Mouse (Mus musculus): ENCODE measurements around the gene Dmc1.

Gene Dmc1

DNA sequence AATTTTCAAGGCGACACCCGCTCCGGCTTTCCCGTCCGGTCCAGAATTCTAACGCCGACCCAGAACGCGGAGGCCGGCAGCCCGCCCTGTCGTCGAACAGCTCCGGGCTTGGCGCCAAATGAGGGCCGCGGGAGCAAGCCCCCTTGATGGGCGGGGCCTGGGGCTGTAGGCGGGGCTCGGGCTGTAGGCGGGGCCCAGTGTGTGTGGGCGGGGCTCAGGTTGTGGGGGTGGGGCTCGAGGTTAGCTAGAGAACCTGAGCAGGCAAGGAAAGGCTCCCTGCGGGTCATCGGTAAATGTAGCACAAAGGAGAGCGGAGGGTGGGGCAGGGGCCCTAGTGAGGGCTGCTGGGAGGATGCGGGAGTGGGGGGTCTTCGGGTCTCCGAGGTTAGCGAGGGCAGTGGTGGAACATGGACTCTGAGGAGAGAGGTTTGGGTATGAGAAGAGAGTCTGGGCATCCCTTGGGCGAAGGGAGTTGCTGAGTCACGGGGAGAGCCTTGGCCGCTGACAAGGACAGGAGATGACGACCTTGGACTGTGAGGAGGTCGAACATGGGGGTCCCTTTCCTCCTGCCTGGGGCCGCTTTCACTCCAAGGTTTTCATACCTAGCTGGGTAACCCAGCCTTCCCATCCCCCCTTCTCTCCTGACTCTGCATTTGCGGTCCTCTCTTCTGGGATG, at the start of gene Dmc1:
Dmc1 (minus strand) TSS at position 120 of the 676 bp plus-strand sequence.
- ATAC-seq (ENCODE audit: insufficient number of reproducible peaks, low FRiP score, low TSS enrichment): no peak

DNA sequence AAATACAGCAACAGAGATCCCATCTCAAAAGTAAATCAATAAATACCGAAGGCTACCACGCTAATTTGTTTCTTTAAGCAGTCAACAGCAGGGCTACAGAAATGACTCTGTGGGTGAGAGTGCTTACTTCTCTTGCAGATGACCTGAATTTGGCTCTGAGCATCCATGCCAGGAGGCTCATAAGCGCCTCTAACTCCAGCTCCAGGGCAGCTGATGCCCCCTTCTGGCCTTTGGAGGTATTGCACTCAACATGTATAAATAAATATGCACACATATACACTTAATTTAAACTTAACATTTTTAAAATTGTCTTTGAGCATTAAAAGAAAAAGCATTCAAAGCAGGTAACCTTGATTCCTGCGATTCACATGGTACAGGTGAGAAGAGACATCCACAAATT, 46.6 kb upstream of the Dmc1 start:
- ATAC-seq (ENCODE audit: insufficient number of reproducible peaks, low FRiP score, low TSS enrichment): no peak

DNA sequence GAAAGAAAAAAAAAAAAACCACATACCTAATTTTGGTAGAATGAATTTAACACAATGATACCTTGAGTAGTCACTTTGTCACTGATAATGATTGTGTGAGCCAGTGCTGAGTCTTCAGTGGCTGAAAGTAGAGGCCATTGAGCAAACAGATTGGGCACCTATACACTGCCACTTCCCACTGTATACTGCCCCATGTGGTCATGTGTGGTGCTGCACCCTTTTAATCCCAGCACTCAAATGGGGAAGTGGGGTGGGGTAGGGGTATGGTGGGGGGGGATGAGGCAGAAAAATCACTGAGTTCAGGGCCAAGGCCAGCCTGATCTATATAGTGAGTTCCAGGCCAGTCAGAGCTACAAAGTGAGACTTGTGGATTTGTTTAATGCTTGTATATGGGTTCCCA, 45.7 kb upstream of the Dmc1 start:
- no peak for ATAC-seq (ENCODE audit: insufficient number of reproducible peaks, low FRiP score, low TSS enrichment)

DNA sequence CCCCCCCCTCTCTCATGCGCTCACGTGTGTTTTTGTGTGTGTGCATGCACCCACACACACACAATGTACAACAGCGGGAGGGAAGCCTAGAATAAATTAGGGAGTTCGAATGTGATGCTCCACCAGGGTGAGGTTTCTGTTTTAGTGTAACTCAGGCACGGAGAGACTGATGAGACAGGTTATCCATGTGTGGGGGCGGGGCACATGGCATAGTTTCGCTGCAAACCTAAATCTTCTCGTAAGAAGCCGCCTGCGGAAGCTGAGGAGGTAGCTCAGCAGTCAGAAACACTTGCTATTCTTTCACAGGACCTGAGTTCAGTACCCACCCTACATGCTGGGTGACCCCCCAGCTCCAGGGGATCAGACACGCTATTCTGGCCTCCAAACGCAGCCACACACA, 43.2 kb upstream of the Dmc1 start:
- no peak for ATAC-seq (ENCODE audit: insufficient number of reproducible peaks, low FRiP score, low TSS enrichment)

DNA sequence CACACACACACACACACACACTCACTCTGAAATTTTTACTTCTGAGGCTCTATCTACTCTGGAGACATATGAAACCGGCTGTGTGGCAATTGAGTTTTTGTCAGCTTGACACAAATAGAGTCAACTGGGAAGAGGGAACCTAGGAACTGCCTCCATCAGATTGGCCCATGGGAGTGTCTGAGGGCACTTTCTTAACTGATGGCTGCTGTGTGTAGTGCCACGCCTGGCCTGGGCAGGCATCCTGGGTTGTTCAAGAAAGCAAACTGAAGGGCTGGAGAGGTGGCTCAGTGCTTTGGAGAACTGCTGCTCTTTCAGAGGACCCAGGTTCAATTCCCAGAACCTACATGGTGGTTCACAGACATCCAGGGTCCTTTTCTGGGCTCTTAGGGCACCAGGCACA, 40.6 kb upstream of the Dmc1 start:
- no peak for ATAC-seq (ENCODE audit: insufficient number of reproducible peaks, low FRiP score, low TSS enrichment)

DNA sequence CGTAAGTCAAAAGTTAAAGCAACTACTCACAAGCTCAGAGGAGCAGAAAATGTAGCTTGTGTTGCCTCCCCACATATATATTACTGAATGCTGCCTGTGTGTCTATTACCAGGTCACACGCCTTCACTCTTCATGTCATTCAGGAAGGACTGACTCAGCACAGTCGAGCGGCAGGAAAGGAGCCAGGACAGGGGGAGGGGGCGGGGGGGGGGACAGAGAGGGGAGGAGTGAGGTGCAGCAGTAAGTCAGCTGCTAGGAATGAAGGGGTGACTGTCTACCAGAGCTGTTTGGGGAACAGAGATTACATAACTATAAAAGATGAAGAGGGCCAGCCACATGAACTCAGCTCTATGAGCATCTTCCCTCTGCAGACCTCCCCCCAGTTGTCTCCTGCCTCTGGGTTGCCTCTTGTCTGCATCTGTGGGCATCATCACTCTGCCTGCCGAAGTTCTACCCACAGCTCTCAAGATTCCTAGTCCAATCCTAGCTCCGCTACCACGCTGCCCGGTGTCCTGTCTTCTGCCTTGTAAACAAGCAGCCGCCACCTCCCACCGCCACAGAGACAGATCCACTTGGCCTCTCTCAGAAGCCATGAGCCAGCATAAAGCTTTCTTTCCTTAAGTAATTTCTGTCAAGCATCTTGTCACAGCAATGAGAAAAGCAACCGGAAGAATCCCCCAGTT, 36.4 kb upstream of the Dmc1 start:
- no peak for ATAC-seq (ENCODE audit: insufficient number of reproducible peaks, low FRiP score, low TSS enrichment)

DNA sequence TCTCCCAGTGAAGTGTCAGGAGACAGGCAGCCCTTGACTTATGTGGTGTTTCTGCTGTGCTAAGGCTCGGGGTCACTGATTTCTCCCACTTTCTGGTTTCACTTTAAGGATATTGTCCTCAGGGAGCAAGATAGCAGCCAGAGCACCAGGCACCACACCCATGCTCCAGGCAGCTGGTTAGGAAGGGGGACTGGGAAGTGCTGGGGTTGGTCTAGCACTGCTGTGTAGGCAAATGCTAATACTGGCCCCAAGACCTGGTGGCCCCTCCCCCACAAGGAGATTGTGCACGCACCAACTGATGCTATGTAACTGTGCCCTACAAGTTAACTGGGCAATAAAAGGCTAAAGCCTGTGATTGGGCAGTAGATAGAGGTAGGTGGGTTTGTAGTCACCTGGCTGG, 25.6 kb upstream of the Dmc1 start:
- ATAC-seq (ENCODE audit: insufficient number of reproducible peaks, low FRiP score, low TSS enrichment): no peak

DNA sequence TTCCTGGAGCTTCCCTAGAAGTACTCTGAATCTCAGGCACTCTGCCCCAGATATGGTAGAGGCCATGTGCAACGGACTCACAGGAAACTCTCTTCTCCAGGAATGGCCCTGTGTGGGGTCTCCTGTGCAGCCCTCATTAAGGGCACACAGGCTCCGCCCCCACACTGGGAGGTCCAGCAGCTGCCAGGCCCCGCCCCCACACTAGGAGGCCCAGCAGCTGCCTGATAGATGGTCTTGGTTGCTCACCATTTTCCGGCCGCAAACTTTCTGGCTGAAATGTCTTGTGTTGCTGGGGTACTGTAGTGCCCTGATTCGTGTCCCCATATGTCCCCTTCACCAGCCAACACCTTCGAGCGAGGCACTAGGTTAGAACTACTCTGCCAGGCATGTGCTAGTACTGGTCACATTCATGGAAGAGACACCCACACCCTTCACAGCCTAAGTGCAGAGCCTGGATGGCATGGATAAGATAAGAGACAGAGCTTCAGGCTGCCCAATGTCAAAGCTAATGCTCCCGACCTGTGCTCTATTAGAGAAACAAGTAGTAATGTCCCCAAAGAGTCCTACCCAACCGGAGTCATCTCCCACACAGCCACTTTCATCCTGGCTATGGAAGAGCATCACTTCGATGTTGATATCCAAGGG, 15.0 kb upstream of the Dmc1 start:
- ATAC-seq (ENCODE audit: insufficient number of reproducible peaks, low FRiP score, low TSS enrichment): no peak

DNA sequence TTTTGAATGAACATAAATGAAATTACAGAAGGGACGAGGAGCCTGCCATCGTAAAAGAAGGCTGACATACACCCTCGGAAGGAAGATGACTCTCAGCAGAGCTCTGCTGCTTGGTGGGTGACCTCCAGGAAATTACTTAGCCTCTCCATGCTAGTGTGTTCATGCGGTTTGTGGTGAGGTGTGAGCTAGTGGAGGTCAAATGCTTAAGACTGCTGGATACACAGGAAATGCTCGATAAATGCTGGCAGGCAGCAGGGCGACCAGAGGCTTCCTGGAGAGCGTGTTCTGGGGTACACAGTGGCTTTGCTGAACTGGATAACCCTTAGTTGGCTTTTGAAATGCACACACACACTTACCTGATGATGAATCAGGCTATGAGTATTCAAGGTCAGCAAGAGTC, 13.5 kb upstream of the Dmc1 start:
- no peak for ATAC-seq (ENCODE audit: insufficient number of reproducible peaks, low FRiP score, low TSS enrichment)

DNA sequence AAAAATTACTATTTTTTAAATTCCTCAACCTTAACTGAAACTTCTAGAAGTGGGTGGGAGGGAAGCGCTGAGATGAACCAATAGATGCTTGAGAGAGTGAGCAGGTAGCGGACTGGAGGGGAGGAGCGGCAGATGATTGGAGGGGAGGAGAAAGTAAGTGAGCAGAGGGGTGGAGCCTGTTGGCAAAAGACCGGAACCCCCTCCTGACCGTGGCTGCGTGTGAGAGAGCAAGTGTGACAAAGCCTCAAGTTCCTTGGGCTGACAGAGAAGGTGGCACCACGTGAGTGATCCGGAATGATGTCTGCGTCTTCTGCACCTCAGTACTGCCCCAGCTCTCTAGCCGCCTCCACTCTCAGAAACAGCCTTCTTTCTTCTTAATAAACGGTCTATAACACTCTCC, 12.2 kb upstream of the Dmc1 start:
- no peak for ATAC-seq (ENCODE audit: insufficient number of reproducible peaks, low FRiP score, low TSS enrichment)

DNA sequence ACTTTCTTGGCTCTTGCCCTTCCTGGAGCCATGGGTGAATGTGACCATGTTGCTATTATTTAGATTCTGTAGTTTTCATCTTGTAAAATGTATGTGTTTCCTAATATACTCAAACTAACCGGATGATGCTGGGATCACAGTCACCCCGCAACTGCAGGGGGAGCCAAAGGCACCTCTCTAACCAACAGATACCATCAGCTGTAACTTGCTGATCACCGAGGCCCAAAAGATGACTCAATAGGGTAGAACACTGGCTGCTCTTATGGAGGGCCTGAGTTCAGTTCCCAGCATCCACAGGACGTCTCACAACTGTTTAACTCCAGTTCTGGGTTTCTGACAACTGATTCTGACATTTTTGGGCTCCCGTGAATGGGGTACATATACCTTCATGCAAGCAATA, 11.8 kb upstream of the Dmc1 start:
- no peak for ATAC-seq (ENCODE audit: insufficient number of reproducible peaks, low FRiP score, low TSS enrichment)

DNA sequence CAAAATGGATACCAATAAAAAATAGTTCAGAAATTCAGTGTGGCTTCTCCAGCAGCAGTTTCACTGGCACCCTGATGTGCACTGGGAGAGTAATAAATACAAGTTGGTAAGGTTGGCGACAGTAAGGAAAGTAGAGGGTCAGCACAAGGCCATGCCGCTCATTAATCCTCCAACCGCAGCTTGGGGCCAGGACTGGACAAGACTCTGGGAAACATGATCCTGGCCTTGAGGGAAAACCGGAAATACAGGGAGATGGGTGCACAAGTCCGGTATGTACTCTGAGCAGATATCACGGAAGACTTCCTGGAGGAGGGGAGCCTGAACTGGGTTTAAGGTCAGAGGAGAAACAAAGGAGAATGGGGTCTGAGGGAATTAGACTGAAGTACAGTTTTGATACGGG, 10.6 kb upstream of the Dmc1 start:
- no peak for ATAC-seq (ENCODE audit: insufficient number of reproducible peaks, low FRiP score, low TSS enrichment)

DNA sequence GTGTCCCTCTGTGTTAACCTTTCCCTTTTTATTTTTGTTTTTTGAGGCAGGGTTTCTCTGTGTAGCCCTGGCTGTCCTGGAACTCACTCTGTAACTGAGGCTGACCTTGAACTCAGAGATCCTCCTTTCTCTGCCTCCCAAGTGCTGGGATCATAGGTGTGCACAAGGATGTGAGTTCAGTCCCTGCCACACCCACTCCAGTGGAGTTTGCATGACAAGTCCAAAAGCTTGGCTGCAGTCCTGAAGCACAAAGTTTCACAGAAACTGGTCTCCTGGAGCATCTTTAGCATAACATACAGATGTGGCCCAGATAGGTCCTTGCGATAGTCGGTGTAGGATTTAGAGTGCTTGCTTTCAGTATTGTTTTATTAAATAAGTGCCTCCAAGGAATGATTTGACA, 4.3 kb upstream of the Dmc1 start:
- ATAC-seq (ENCODE audit: insufficient number of reproducible peaks, low FRiP score, low TSS enrichment): no peak

DNA sequence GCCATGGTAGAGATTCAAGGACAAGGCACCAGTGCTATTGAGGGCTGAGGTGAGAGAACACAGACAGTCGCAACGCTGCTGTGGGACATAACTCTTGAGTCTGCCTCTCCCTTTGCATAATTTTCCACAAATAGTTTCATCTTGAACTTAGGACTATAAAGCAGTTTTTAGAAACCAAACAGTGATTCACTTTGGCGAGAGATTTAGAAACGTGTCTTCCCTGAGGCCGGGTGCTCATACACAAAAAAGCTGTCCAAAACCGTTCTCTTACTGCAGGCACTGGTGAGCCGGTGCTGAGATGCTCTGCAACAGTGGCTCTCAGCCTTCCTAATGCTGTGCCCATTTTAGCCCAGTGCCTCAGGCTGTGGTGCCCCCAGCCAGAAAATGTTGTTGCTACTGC, 3.3 kb upstream of the Dmc1 start:
- ATAC-seq (ENCODE audit: insufficient number of reproducible peaks, low FRiP score, low TSS enrichment): no peak

DNA sequence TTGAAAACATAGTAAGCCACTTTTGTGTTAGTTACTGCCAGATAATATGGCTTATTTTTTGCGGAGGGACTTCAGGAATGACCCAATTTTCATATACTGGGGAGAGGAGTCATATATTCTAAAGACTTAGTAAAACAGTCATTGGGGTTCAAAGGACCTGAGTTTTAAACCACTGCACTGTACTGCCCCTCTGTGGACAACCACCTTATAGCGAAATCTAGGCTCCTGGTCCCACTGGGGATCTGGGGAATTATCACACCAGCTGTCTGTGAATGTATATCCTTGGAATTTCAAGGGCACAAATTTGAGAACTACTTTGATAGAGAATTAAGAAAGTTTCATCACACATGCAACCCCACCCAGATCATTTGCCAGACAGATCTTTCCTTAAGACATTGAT, 2.8 kb upstream of the Dmc1 start:
- no peak for ATAC-seq (ENCODE audit: insufficient number of reproducible peaks, low FRiP score, low TSS enrichment)

DNA sequence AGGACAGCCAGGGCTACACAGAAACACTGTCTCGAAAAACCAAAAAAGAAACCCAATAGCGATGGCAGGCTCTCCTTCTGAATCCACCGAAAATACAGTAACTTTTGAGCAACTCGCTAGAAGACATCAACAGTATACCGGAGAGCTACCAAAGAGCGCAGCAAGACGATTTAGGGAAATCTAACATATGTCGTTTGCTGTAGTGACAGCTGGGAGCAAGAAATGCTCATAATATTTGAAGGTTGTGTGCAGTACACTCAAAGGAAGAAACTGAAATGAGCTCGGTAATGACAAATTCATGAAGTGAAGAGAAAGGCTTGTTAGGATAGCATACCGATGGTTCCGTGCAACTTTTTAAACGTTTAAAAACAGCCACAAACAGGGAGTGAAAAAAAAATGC, 1.3 kb upstream of the Dmc1 start:
- no peak for ATAC-seq (ENCODE audit: insufficient number of reproducible peaks, low FRiP score, low TSS enrichment)

DNA sequence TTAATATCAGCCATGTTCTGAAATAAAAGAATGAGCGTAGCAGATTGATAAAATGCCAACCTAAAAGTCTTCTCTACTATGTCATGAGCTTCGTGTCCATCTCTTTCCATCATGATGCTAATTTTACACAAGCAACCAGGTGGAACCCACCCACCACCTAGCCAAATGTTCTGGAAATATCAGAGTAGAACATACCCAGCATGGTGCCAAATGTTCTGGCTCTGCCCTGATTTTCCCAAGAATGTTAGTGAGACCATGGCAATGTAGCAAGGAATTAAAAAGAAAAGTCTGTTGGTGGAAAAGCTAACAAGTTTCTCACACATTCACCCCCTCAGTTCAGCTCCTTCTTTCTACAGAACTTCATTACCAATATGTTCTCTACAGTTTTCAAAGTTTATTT, 4.7 kb downstream of the Dmc1 start:
- ATAC-seq (ENCODE audit: insufficient number of reproducible peaks, low FRiP score, low TSS enrichment): no peak

DNA sequence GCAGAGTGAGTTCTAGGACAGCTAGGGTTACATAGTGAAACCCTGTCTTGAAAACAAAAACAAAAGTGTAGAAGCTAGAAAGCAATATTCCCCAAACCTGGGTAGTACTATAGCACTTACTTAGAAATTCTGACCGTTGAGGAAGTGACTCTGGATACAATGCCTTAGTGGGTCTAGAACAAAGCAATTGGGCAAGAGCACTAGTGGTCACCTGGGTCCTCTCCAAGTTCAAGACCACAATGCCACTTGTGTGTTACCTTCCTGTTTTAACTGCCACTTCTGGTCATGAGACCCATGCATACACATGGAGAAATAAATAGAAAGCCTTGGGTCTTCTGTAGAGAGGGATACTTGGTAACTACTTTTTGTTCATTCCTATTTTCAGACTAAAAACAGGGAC, 6.2 kb downstream of the Dmc1 start:
- no peak for ATAC-seq (ENCODE audit: insufficient number of reproducible peaks, low FRiP score, low TSS enrichment)

DNA sequence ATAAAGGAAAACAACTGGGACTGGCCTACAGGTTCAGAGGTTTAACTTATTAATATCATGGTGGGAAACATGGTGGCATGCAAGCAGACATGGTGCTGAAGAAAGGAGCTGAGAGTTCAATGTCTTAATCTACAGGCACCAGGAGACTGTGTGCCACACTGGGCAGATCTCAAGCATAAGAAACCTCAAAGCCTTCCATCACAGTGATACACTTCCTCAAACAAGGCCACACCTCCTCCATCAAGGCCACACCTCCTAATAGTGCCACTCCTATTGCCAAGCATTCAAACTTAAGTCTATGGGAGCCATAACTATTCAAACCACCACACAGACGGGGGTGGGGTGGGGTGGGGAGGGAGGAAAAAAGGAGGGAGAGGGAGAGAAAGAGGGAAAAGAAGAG, 23.3 kb downstream of the Dmc1 start:
- ATAC-seq (ENCODE audit: insufficient number of reproducible peaks, low FRiP score, low TSS enrichment): no peak

DNA sequence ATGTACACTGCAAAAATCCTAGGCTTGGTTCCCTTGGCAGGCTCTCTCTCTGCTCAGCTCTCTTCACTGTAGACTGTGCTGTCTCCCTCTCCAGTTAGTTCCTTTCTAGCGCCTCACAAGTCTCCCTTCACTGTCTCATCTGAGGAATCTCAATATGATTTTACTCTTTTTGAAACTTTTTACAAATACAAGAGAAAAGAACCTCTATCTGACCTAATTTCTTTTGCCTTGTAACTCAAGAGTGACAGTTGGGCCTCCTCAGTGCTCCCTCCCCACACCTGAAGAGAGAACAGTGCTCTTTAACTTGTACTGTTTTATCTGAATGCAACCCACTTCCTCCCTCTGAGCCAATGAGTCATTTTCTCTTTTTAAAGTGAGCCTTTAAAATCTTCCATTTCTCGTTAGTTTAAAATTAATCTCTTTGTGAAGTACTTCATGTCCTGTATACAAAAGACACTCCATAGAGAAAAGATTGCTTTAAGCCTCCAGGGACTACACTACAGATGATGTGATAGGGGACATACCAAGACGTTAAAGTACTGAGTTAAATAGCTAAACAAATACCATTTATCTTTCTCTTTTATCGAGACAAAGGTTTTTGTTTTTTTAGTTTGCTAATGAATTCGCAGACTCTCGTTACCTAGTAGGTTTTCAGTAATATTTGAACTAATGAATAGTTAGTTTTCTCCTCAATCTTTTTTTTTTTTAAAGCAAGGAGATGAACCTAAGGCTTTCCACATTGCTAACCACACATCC, 27.1 kb downstream of the Dmc1 start:
- ATAC-seq (ENCODE audit: insufficient number of reproducible peaks, low FRiP score, low TSS enrichment): no peak

DNA sequence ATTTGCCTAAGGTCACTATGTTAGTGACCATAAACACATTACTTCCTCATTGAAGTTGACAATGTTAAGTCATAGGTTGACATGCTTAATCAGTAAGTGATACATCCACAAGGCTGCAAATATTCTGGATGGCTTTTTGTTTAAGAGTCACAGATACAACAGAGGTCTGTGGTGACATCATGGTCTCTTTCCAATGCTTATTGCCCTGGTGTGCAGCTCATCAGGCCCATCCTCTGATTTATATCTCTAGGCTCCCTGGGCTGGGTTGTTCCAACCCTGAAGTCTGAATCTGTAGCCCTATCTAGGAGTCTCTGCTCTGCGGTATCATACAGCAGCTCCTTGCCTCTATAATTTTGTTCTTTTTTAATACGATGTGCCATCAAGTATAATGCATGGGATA, 28.0 kb downstream of the Dmc1 start:
- ATAC-seq (ENCODE audit: insufficient number of reproducible peaks, low FRiP score, low TSS enrichment): no peak

Measured in cerebellum, adult (tissue).